Mouse (Mus musculus): ENCODE data around the gene Zbp1.

DNA sequence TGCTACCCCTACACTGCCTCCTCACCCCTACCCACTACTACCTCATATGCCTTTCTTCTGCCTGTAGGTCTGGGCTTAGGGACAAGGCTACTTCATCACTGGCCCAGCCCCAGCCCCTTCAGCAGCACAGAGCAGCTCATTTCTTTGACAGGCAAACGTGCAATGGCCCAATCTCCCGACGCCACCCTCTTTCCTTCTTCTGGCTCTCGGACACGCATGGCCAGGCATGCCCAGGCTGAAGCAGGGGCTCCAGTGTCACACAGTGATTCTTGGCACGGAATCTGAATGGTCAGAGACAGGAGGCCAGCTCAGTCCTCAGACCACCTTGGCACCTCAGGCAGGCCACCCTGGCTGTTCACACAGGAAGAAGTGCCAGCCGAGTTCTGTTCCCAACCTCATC lies 32.4 kb upstream of the Zbp1 start:
- TF ChIP-seq CTCF (IDR thresholded peaks at IDR 0.05; ENCODE audit: low read depth): no peak
- no peak for TF ChIP-seq EP300 (IDR thresholded peaks at IDR 0.05; ENCODE audit: low read depth)

Data from liver, postnatal 0 days (tissue).